Mouse (Mus musculus) mouse trophoblast stem cell (cell line): ENCODE measurements around the gene Phf23.

Experiments
- in situ Hi-C, 2 experiments: fragments of 300-500 bp; cut with MseI, MboI; formaldehyde crosslinking; loops; 2 replicates in 1 of 2; 3 replicates in 1 of 2; pipeline ENCODE4 v1.15.1; 2025

The Phf23 gene

GRCm38 (mm10) chr11:69970775-69971174, 24.8 kb upstream of the Phf23 start:
- in situ Hi-C loops = no loop called here

- in situ Hi-C loops = no loop called here
Observed at GRCm38 (mm10) chr11:69974907-69975306, 20.7 kb upstream of the Phf23 start.

- in situ Hi-C loops = no loop called here
Observed at GRCm38 (mm10) chr11:69976271-69976670, 19.3 kb upstream of the Phf23 start.

DNA sequence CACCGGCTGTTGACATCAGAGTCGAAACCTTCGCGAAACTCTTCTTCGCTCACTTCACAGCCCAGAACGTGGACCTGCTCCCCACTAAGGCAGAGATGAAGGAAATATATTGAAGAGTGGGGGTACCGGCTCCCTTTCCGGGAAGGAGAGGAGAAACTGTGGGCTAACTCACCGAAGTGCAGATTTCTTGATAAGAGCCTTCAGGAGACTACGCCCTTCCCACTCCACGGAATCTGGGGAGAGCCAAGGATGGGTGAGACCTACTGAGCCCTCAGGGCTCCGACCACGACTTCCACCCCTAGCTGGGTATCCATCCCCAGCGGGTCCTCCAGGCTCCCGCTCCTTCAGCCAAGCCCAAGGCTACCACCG, 15.8 kb upstream of the Phf23 start:
- in situ Hi-C loops = no loop called here

GRCm38 (mm10) chr11:69980196-69981140, 15.1 kb upstream of the Phf23 start:
- in situ Hi-C loops = no loop called here

DNA sequence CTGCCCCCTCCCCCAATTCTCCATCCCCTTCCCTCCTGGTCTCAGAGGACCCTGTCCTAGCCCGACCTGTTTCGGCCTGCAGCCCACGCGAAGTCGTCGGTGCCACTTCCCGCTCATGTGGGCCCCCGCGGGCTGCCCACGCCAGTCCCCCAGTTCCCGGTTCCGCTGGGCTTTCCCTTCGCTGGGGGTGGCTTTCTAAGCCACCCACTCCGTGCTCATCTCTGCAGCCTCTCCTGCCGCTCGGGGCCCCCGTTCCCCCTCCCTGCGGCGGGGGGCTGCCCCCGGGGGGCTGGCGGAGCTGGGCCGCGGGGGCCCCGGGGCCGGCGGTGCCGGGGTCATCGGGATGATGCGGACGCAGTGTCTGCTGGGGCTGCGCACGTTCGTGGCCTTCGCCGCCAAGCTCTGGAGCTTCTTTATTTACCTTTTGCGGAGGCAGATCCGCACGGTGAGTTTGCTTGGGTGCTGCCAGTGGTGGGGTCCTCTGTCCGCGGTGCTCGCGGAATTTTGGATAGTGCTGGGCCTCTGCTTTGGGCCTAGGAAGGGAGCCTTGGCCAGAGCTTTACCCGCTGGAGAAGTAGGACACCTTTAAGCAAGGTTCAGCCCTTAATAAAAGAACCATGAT, 14.3 kb upstream of the Phf23 start, which contains the start of gene Ctdnep1:
Gene Ctdnep1 (plus strand): TSS at position 16 of the 622 bp plus-strand sequence.
- in situ Hi-C loops = no loop called here

GRCm38 (mm10) chr11:69982225-69982624, 13.4 kb upstream of the Phf23 start, which contains the start of gene Elp5:
Gene Elp5 (minus strand): TSS chr11:69982517.
- in situ Hi-C loops = no loop called here

GRCm38 (mm10) chr11:69982877-69983276, 12.7 kb upstream of the Phf23 start:
- in situ Hi-C loops = no loop called here

GRCm38 (mm10) chr11:69983377-69983776, 12.2 kb upstream of the Phf23 start:
- in situ Hi-C loops = no loop called here

- in situ Hi-C loops = no loop called here
Observed at GRCm38 (mm10) chr11:69984431-69984830, 11.1 kb upstream of the Phf23 start.

- in situ Hi-C loops = no loop called here
Observed at GRCm38 (mm10) chr11:69989949-69990348, 5.6 kb upstream of the Phf23 start.

DNA sequence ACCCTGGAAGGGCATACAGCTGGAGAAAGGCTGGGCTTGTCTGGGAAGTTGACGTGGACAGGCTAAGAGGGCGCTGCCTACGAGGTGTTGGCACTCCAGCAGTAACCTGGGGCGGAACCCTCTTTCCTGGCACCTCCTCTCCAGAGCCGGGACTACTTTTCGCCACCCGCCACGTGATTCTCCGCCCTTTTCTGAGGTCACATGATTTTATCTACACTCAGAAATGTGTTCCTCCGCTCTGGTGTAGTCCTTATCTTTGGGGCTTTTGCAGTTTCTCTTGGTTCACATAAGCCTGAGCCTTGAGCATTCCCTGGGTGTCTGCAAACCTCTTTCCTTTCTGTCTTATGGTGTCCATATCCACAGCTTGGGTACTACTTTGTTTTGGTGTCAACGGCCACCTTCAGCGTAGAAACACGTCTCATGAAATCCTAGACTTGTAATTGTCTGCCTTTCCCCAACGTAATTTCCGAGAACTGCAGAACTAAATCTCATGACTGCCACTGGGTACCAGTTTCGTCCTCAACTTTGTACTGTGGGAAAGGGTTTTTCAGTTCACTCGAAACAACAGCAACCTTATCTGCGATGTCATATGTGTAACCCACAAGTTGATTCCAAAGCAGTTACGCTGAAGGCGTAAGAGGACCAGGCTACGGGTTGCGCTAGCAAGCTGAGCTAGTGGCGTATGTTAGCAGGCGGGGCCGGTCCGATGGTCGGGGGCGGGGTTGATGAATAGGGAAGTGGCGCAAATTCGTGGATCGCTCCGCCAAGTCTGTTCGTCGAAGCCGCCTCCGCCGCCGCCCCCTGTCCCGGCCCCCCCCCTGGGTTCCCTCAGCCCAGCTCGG, 4.5 kb upstream of the Phf23 start, which contains the start of gene Gabarap:
Gene Gabarap (plus strand): TSS at position 294 of the 842 bp plus-strand sequence.
- in situ Hi-C loops = no loop called here

DNA sequence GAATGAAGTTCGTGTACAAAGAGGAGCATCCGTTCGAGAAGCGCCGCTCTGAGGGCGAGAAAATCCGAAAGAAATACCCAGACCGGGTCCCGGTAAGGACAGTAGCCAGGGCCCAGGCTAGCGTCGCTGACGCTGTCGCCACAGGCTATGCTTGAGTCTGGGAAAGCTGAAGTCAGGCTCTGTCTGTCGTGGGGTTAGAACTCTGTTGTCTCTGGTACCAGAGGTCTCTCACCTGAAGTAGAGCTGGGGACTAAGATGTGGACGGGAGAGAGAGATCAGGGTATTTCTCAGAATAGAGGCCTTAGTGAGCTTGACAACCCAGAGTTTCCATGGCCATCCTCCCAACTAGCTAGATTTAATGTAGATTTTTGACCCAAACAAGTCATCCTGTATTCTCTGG, 3.9 kb upstream of the Phf23 start:
- in situ Hi-C loops = no loop called here

DNA sequence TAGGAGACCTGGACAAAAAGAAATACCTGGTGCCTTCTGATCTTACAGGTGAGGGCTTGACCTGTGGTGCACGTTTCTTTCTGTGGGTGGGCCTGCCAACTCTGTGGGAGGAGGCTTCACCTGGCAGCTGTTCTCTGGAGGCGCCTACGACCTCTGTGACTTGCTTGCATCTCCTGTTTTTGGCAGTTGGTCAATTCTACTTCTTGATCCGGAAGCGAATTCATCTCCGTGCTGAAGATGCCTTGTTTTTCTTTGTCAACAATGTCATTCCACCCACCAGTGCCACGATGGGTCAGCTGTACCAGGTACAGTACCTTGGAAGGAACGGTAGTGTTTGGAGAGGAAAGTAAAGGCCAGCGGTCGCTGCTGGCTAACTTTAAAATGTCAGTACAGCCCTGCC, 3.2 kb upstream of the Phf23 start:
- in situ Hi-C loops = no loop called here

DNA sequence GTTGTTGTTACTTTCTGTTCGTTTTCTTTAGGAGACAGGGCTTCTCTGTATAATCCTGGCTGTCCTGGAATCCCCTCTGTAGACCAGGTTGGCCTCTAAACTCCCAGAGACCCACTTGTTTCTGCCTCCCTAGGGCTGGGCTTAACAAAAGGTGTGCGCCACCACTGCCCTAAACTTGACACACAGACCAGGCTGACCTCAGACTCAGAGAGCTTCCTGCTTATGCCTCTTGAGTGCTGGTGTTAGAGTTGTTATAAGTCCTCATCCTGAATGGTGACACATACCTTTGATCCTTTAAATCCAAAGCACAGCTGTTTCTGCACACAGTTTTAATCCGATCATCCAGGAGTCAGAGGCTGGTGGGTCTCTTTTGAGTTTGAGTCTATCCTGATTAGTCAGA, 2.6 kb upstream of the Phf23 start:
- in situ Hi-C loops = no loop called here

DNA sequence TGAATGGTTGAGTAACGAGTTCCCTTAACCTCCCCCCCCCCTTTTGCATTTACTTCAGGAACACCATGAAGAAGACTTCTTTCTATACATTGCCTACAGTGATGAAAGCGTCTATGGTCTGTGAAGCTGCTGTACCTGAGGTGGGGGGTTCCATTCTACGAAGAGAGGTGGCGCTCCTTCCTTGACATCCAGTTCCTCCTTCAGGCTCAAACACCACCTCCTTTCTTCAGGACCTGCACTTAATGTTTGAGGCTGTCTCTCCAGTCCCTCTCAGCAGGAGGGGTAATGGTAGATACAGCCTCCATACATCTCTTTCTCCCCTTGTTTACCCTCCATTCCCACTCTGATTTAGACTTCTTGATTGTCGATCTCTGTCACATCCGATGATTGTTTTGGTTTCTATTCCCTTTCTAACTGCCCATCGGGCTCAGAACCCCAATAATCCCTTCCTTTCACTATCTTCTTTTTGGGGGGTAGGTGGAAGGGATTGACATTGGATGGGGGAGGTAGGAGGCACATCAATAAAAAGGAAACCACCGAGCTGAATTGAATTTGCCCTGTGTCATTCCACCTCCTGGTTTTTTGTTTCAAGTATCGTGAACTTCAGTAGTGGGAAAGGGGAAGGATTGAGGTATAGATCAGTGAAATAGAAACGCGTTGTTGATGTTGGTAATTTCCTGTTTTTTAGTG, 1.0 kb upstream of the Phf23 start:
- in situ Hi-C loops = no loop called here

GRCm38 (mm10) chr11:69996161-69997061, 834 bp downstream of the Phf23 start:
- in situ Hi-C loops = no loop called here

GRCm38 (mm10) chr11:69997070-69997509, 1.5 kb downstream of the Phf23 start:
- in situ Hi-C loops = no loop called here

DNA sequence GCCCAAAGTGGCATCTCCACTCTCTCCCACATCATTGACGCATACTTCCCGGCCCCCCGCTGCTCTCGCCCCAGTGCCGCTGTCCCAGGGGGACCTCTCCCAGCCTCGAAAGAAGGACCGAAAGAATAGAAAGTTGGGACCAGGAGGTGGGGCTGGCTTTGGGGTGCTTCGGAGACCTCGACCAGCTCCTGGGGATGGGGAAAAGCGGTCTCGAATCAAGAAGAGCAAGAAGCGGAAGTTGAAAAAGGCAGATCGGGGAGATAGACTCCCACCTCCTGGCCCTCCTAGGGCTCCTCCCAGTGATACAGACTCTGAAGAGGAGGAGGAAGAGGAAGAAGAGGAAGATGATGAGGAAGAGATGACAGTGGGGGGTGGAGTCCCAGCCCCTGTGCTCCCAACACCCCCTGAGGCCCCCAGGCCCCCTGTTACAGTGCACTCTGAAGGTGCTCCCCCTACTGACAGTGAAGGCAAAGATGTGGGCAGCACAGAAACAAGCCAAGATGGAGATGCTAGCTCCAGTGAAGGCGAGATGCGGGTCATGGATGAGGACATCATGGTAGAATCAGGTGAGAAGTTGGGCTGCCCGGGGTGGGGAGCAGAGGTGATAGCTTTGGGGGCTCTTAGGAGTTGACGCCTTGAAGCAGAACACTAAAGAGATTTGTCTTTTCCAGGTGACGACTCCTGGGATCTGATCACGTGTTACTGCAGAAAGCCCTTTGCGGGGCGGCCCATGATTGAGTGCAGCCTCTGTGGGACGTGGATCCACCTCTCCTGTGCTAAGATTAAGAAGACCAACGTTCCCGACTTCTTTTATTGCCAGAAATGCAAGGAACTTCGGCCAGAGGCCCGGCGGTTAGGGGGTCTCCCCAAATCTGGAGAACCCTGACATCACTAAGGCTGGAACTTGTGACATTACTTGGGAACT, 3.3 kb downstream of the Phf23 start:
- in situ Hi-C loops = no loop called here
